Mouse (Mus musculus) frontal cortex, adult 2 months (tissue): ENCODE results near the gene Orm3. TPM values are rescaled to one million over a fixed set of nuclear protein-coding genes. Genes with fewer than 3 reads are reported as not detected.

Source experiments
- DNase-seq, 2 experiments: peaks; one replicate each; pipeline ENCODE4 v3.0.0; 2022; ENCODE audit warnings: low spot score in 1 of 2; ENCODE audit errors: extremely low spot score in 1 of 2
- polyA plus RNA-seq: library from polyadenylated mRNA; depleted of rRNA; stranded (reverse); fragments of >200 nt; gene quantifications from 2 replicates; pipeline ENCODE4 v1.2.3, GENCODE M21; 2012; rRNA removed

The Orm3 gene
- polyA plus RNA-seq = not detected in 2 replicates

DNA sequence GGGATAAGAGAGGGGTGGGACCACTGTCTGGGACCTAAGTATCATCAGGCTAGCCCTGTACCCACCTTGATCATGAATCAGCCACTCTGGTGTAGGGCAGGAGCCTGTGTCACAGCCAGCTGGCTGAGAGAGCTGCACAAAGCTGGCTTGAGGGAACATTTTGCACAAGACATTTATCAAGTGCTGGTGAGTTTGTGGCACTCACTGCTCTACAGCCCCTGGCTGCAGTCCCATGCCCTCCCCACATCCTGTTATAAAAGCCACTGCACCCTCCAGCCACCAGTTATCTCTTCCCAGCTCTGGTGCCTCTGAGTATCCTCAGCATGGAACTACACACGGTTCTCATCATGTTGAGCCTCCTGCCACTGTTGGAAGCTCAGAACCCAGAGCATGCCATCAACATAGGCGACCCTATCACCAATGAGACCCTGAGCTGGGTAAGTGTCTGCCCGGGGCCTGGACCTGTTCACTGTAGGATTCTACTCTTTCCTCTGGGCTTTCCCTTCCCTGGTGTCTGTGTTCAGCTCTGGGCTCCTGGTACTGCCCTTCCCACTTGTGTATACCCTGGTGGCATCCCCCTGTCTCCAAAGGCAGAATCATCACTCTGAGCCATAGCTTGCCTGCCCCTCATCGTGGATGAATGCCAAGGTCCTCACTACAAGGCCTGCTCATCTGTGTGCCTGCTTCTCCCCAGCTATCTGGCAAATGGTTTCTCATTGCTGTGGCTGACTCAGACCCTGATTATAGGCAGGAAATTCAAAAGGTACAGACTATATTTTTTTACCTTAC is at the start of gene Orm3:
Orm3 (plus strand) TSS at position 286 of the 789 bp plus-strand sequence.
- DNase-seq = no peak

DNA sequence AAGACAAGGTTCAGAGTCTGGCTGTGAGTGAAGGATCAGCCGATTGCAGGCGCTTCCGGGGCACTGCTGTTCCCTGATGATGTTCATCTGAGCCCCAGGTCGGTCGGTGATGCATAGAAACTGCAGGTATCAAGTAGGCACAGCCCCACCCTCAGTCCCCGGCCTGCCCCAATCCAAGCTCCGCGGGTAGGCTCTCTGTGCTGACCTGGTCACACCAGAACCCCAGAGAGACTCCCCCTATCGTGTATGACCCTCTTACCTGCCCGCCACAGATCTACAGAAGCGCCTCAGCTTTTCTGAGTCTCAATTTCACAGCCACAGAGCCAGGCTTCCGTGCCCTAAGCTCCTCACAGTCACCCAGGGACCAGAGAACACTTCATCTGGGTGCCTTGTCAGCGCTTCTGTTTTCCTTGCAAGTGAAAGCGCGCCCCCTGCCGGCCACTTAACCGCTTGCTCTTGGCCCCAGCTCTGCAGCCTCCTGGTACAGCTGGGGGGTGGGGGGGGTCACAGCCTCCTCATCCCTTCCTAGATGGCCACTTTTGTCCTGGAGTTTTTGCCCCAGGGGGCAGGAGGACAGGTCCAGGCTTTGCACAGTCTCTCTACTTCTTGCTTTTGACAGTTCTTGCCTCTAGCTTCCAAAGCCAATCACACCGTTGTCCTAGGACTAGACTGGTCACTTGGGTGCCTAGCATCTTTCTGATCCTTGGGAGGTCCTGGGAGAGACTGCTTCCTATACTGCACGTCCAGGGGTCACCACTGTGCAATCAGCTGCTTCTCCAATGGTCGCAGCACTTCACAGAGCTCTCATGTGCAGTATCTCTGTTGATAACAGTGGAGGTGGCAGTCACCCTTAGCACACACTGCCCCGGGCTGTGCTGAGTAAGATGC is 48.5 kb upstream of the Orm3 start:
- DNase-seq = peak; percentile 52 to 96

- no peak for DNase-seq
These were observed 47.6 kb upstream of the Orm3 start for GRCm38 (mm10) chr4:63308316-63308715.

DNA sequence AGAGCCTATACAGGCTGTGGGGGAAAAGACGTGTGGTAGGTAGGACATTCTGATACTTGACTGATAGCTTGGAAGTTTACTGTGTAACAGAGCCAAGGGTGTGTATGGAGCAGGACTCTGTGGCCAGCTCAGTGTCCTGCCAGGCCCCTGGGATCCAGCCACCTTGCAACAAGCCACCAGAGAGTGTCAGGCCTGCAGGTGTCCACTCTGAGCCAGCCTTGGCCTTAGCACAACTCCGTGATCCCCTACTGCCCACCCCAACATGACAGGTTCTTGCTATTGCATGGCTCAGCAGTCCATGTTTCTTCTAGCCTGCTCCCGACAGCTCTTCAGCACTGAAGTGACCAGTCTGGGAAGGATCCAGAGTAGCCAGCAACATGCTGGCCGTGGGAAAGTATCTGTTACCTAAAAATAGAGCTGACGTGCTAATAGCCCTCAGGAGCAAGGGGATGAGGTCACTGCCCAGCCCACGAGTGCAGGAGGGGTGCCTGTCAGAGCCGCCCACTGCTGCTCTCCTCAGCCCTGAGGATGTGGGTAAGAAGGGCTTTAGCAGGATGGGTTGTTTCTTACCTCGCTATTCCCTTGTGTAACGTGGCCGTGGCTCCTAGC is 45.6 kb upstream of the Orm3 start:
- DNase-seq = no peak

DNA sequence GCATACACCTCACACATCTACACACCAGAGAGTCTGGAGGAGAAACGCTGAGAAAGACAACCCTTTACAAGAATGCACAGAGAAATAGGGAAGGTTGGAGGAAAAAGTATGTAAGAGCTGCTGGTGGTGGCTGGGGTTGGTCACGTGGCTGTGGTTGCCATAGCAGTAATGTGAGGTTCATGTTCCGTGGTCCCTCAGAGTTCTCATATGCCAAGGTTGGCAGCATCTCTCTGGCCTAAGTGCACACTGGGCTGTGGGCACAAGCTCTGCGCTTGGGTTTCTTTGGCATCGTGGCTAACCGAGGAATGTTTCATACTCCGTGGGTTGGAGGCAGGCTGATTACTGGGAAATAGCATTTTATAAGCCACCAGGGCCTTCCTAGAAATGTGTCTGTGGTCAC is 44.5 kb upstream of the Orm3 start:
- DNase-seq = no peak

- DNase-seq = no peak
These were observed 41.9 kb upstream of the Orm3 start for GRCm38 (mm10) chr4:63314063-63314462.

GRCm38 (mm10) chr4:63316076-63316746 is 39.8 kb upstream of the Orm3 start:
- DNase-seq = peak in 1 of 2 experiments; percentile 30

GRCm38 (mm10) chr4:63319566-63319965 is 36.4 kb upstream of the Orm3 start:
- DNase-seq = peak in 1 of 2 experiments; percentile 80

- peak in 1 of 2 experiments; percentile 24 for DNase-seq
These were observed 32.6 kb upstream of the Orm3 start for GRCm38 (mm10) chr4:63323275-63323815.

DNA sequence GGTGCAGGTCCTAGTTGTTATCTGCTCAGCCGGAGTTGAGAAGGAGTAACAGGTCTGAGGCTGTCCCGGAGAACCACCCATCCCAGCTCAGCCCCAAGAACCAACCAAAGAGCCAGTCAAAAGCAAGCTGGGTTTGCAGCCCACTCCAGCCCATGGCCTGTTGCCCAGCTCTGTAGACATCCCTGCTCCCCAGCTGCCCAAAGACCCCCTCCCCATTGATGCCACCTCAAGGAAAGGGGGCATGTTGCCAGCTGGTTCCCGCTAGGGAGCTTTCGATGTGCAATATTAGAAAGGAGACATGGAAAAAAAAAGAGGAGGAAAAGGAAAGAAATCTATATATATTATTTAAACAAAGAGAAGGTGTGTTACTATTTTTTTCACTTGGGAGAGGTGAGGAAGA is 22.6 kb upstream of the Orm3 start:
- no peak for DNase-seq

DNA sequence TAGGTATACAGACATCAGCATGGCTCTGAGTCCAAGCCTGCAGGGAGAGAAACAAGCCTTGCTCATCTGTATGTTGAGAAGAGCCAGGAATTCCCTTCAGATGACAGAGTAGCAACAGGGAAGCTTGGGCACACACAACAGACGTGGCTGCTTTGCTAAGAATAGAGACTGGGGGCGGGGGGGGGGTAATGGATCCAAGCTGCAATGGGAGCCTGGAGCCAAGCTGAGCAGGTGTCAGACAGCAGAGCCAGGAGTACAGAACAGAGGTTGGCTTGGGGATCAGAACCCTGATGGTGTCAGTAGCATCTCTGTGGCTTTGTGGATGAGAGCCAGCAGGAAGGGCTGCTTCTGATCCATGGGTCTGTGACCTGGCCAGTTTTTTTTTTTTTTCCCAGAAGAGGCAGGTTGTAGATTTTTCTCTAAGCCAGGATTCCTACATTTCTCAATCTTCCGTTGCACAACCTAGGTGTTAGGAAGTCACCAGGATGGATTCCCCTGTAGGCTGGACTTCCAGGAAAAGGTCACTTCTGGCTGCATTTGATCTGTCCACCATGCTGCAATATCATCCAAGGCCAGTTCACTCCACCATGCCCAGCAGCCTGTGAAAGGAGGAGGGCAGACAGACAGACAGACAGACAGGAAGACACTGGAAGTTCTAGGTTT is 17.4 kb upstream of the Orm3 start:
- no peak for DNase-seq

- no peak for DNase-seq
These were observed 13.5 kb upstream of the Orm3 start for GRCm38 (mm10) chr4:63342491-63342890.

DNA sequence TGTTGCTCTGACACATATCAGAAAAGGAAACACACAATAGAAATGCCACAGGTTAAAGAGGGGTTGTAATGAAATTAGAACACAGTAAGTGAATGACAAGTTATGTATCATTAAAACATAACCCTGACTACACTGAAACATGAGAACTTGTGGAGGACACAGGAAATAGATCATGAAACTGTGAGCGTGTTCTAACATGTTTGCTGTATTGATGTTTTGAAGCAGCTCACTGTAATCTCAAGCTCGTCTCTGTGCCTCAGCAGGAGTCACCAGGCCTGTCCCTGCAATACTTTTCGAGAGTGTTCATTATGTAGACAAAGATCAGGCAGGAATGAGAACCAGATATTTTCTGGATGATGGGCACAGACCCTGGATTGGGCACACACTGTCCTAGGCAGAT is 12.4 kb upstream of the Orm3 start:
- no peak for DNase-seq

DNA sequence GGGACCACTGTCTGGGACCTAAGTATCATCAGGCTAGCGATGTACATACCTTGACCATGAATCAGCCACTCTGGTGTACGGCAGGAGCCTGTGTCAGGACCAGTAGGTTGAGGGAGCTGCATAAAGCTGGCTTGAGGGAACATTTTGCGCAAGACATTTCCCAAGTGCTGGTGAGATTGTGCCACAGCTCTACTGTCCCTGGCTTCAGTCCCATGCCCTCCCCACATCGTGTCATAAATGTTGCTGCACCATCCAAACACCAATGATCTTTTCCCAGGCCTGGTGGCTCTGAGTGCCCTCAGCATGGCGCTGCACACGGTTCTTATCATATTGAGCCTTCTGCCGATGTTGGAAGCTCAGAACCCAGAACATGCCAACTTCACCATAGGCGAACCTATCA is 11.7 kb upstream of the Orm3 start, which contains the start of gene Orm1:
Orm1 (plus strand) TSS at position 266 of the 400 bp plus-strand sequence.
- no peak for DNase-seq

DNA sequence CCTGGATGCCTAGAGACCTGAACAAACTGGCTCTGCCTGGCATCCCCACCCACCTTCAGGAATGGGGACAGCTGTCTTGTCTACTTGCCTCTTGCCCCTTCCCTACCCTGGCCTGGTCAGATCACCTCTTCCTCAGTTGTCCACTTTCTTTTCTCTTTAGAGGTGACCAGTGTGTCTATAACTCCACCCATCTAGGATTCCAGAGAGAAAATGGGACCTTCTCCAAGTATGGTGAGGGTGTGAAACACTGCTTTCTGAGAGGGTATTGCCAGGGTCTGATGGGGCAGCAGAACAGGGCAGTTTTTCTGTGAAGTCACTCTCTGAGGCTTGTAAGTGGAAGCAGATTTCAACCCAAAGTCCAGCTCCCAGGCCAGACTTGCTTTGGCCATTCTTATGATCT is 10.7 kb upstream of the Orm3 start:
- DNase-seq = no peak

- DNase-seq = no peak
These were observed 9.3 kb upstream of the Orm3 start for GRCm38 (mm10) chr4:63346659-63347058.

DNA sequence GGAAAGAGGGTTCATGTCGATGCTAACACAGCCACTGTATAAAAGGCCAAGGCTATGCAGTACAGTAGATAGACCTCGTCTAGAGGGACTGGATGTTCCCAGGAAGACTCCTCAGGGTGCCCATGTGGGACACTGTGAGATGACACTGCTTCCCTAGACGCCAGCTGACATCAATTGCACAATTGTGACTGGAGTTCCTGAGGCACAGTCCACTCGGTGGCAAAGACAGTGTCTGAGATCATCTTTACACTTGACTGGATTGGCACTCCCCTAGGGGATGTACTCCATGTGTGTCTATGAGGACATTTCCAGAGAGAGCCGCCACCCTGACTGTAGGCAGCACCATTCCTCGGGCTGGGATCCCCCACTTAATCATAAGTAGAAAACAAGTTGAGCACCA is 7.4 kb upstream of the Orm3 start:
- DNase-seq = no peak

GRCm38 (mm10) chr4:63356981-63357570 is 1.1 kb downstream of the Orm3 start:
- no peak for DNase-seq

DNA sequence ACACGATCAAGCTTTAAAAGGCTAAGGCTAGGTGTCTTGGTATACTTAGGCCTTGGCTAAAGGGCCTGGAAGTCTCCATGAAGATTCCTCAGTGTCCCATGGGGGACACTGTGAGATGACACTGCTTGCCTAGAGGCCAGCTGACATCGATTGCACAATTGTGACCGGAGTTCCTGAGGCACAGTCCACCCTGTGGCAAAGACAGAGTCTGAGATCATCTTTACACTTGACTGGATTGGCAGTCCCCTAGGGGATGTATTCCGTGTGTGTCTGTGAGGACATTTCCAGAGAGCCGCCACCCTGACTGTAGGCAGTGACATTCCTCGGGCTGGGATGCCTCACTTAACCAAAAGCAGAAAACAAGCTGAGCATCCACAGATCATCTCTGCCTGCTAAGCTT is 3.9 kb downstream of the Orm3 start:
- no peak for DNase-seq
